Mouse (Mus musculus) thymus, adult 2 months (tissue): ENCODE measurements around the gene Mecom.

Experiments used
- CTCF ChIP-seq: fragments of 200-500 bp; IDR thresholded peaks from 2 replicates; pipeline ENCODE4 v1.5.1; 2012; ENCODE audit warnings: mild to moderate bottlenecking, control low read depth, low read length, moderate library complexity, borderline replicate concordance; ENCODE audit not compliant: control insufficient read depth, poor library complexity, insufficient read depth; ENCODE audit errors: extremely low read depth
- POLR2A ChIP-seq: fragments of 200-500 bp; IDR thresholded peaks from 2 replicates; pipeline ENCODE4 v1.6.1; 2012; ENCODE audit warnings: mild to moderate bottlenecking, low read length, control low read depth, moderate library complexity; ENCODE audit not compliant: control insufficient read depth, poor library complexity, insufficient read depth; ENCODE audit errors: extremely low read depth

DNA sequence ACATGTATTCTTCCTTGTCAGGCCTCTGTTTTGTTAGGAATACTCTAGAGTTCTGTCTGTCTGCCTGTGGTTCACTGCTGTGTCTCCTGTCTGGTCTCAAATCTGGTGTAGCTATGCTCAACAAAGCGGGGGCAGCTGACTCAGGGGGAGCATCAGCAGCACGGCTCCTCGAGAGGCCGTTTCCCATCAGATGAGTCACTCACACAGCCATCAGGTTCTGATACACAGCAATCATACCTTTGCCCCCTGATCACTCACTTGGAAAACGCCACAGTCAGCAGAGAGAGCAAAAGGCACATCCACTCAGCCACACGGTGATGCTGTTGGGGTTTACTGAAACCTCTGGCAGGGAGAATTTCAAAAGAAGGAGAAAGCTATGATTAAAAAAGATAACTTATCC lies 5.9 kb upstream of the Mecom start:
- TF ChIP-seq POLR2A: no peak
- TF ChIP-seq CTCF: no peak
